Mouse (Mus musculus) MEL (cell line): ENCODE results near the gene Fbxo24.

Experiments used
- CHD1 ChIP-seq: IDR thresholded peaks from 2 replicates; pipeline ENCODE4 v1.6.1; 2012; ENCODE audit warnings: low read depth, mild to moderate bottlenecking, inconsistent platforms, low read length, improper control_type of control experiment
- CHD2 ChIP-seq: IDR thresholded peaks from 2 replicates; pipeline ENCODE4 v1.6.1; 2011; ENCODE audit warnings: low read length, improper control_type of control experiment
- CTCF ChIP-seq, 3 experiments: IDR thresholded peaks in 2 of 3; conservative IDR thresholded peaks in 1 of 3; 2 replicates each; pipeline ENCODE4 v1.5.1; 2011 to 2012; ENCODE audit warnings: low read length in 3 of 3, low read depth in 2 of 3, mild to moderate bottlenecking in 2 of 3, improper control_type of control experiment in 1 of 3, inconsistent platforms in 1 of 3, mixed read lengths in 1 of 3, moderate library complexity in 1 of 3; ENCODE audit not compliant: control insufficient read depth in 1 of 3, insufficient read depth in 1 of 3, poor library complexity in 1 of 3, severe bottlenecking in 1 of 3
- E2F4 ChIP-seq: IDR thresholded peaks from 2 replicates; pipeline ENCODE4 v1.6.1; 2011; ENCODE audit warnings: low read depth, low read length, improper control_type of control experiment, borderline replicate concordance
- GABPA ChIP-seq: IDR thresholded peaks from 2 replicates; pipeline ENCODE4 v1.6.1; 2012; ENCODE audit warnings: low read depth, mild to moderate bottlenecking, inconsistent platforms, low read length, improper control_type of control experiment, moderate library complexity
- NRF1 ChIP-seq: IDR thresholded peaks from 2 replicates; pipeline ENCODE4 v1.6.1; 2014; ENCODE audit warnings: low read depth, mild to moderate bottlenecking, inconsistent platforms, low read length, improper control_type of control experiment, moderate library complexity; ENCODE audit not compliant: poor library complexity, insufficient read depth, severe bottlenecking
- POLR2A ChIP-seq, 2 experiments: IDR thresholded peaks; 2 replicates each; pipeline ENCODE4 v1.6.1; 2011 to 2012; ENCODE audit warnings: low read length in 2 of 2, mild to moderate bottlenecking in 2 of 2, control low read depth in 1 of 2, improper control_type of control experiment in 1 of 2, low read depth in 1 of 2, moderate library complexity in 1 of 2; ENCODE audit not compliant: control insufficient read depth in 1 of 2, insufficient read depth in 1 of 2, poor library complexity in 1 of 2
- POLR2AphosphoS2 ChIP-seq: IDR thresholded peaks from 2 replicates; pipeline ENCODE4 v1.6.1; 2011; ENCODE audit warnings: low read length, improper control_type of control experiment
- ZMIZ1 ChIP-seq: IDR thresholded peaks from 2 replicates; pipeline ENCODE4 v1.6.1; 2012; ENCODE audit warnings: low read depth, mild to moderate bottlenecking, inconsistent platforms, low read length, improper control_type of control experiment, moderate library complexity
- ZNF384 ChIP-seq: IDR thresholded peaks from 2 replicates; pipeline ENCODE4 v1.6.1; 2012; ENCODE audit warnings: low read depth, mild to moderate bottlenecking, inconsistent platforms, low read length, improper control_type of control experiment

DNA sequence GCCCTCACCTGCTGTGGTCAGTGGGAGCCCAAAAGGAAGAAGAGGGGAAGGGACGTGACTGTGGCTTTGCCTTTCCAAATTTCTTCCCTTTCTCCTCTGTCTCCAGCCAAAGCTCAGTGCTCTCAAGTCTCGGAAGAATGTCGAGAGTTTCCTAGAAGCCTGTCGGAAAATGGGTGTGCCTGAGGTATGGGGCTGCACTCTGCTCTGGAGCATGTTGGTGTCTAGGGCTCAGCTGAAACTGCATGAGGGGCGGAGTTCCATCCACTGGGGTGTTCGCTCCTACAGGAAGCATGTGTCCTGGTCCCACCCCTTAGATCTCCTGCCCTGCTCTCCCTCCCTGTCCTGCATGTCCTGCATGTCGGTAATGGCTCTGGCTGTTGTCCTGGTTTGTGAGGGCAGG is 10.7 kb upstream of the Fbxo24 start:
- TF ChIP-seq CTCF (IDR thresholded peaks at IDR 0.05 in 2 of 3, conservative IDR thresholded peaks at IDR 0.05 in 1 of 3; ENCODE audit: control insufficient read depth in 1 of 3, insufficient read depth in 1 of 3, low read depth in 2 of 3, low read length in 3 of 3, poor library complexity in 1 of 3, severe bottlenecking in 1 of 3) (no peak), ZNF384 (no peak), NRF1 (no peak), CHD2 (no peak), POLR2AphosphoS2 (no peak), E2F4 (no peak), POLR2A (IDR thresholded peaks at IDR 0.05; ENCODE audit: control insufficient read depth in 1 of 2, insufficient read depth in 1 of 2, low read depth in 1 of 2, low read length in 2 of 2, poor library complexity in 1 of 2) (no peak), GABPA (no peak), ZMIZ1 (no peak), CHD1 (no peak)
